Mouse (Mus musculus): ENCODE measurements around the gene Rcc2.

Rcc2 gene

GRCm38 (mm10) chr4:140711360-140711759, 11.0 kb downstream of the Rcc2 start:
- DNase-seq = peak in 1 of 2 experiments; percentile 38

DNA sequence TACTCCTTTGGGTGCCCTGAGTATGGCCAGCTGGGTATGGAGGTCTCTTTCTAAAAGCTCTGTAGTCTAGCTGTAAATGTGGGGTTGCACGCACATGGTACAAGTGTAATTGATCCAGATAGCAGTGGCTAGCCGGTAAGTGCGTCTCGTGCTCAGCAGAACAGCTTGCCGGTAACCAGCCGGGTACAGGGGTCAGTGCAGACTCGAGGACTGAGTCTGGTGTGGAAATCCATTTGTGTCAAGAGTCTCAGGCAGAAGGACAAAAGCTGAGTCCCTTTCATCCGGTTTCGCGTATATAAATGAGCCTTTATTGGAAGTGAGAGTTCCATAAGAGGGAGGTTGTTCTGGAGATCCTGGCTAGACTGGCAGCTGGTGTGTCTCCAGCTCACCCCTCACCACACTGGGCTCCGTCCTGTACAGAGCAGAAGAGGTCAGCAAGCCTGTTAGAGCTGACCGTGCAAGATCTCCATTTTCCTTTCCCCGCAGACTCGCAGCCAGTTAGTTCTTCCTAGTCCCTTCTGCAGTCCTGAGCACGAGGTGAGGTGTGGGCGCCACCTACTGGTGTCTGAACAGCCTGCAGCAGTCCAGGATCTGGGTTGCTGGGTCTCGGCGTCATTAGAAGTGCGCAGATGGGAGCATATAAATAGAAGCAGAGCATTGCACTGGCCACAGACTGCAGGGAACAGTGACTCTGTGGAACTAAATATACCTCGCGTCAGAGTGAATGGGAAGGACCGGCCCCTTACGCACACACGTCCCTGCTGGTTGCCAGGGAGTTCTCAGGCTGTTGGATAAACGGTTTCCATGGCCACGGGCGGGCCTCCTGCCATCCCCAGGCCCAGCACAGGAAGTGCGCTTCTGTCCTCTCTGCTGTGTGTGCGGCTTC, 13.4 kb downstream of the Rcc2 start:
- peak; percentile 99 for DNase-seq

DNA sequence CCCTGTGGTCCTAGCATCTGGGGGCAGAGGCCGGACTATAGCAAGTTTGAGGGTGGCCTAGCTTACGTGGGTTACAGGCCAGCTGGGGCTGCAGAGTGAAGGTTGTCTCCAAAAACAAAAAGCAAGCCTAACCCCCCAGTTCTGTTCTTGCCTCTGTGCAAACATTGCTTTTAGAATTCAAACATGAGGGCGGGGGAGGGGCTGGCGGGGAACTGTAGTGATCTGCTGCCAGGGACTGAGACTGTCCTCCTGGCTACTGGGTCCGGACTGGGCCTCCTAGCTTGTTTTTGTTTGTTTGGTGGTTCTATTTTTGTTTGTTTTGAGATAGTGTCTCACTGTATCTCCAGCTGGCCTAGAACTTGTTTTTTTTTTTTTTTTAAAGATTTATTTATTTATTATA, 14.2 kb downstream of the Rcc2 start:
- DNase-seq = no peak

DNA sequence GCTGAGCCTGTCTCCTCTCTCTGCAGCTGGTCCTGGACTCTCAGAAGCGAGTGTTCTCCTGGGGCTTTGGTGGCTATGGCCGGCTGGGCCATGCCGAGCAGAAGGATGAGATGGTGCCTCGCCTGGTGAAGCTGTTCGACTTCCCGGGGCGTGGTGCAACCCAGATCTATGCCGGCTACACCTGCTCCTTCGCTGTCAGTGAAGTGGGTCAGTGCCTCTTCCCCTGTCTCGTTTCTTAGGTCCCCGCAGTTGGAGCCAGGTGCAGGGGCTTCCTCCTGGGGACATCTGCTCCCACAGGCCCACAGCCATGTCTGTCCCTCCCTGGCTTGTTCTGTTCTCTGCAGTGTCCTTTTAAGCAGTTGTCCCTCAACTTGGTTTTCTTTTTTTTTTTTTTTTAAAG, 16.7 kb downstream of the Rcc2 start:
- no peak for DNase-seq

DNA sequence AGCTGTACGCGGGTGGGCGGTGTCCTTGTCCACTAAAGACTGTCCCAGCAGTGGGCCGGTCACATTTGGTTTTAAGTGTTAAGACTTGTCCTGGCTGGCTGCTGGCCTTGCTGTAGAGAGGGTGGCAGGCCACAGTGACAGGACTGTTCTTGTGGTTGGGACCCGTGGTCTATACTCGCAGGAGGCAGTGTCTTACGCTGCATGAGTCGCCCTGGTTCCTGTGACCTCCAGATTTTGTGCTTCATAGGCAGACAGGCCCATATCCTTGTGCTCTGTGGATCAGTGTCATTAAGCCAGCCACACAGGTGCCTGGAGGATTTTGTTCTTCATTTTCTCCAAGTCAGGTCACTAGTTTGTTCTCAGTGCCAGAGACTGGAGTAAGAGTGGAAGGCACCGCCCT, 18.1 kb downstream of the Rcc2 start:
- no peak for DNase-seq

GRCm38 (mm10) chr4:140720091-140720490, 19.8 kb downstream of the Rcc2 start:
- no peak for DNase-seq

DNA sequence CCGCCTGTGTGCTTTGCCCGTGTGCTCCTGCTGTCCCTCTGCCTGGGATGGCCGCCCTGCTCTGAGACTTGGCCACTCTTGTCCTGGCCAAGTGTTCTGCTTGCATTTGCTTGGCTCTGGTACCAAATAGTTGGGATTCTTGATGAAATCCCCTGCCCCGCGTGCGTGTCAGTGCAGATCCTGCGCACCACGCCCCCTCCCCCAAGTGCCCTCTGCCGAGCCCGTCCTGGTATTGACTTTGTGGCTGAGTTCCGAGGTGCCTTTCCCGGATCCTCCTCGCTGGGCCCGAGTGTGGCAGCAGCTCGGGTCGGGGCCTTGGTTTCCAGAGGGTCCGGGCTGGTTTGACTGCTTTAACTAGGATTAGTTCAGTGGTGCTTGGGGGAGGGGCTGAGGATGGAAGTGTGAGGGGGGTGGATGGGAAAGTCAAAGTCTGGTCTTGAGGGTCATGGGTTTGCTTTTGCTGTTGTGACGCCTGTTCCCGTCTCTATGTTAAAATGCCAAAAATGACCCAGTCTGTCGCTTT, 21.7 kb downstream of the Rcc2 start:
- DNase-seq = no peak

GRCm38 (mm10) chr4:140722710-140723109, 22.4 kb downstream of the Rcc2 start:
- peak; percentile 44 to 48 for DNase-seq

DNA sequence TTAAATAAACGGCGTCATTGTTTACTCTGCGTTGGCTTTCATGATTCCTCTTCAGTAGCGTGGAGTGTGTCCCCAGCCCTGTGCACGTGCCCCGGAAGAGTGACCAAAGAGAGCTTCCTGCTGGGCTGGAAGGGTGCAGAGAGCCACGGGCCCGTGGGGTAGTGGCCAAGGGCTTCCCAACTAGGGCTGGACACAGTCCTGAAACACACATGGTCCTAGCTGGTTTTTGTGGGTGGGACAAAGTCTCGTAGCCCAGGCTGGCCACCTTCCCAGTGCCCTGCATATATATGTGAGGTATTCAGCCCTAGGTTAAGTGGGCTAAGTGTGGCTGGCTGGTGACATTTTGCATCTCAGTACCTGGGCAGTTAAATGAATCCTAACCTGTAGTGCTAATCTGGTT, 22.9 kb downstream of the Rcc2 start:
- no peak for DNase-seq

DNA sequence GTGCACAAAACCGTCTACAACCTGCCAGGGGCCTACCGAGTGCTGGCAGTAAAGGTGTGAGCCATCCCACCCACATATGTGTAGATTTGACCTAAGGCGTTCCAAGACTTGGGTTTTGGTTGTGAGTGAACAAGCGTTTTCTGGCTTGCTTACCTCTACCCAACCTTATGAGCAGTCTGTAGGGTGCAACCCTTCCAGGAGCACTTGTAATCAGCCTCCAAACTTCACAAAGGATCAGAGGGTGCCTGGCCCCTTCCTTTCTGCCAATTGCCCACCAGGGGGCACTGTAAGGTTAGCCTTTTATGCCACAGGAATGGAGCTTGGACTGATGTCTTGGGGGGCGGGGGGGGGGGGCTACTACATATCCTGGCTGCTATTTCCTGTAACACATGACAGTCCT, 23.5 kb downstream of the Rcc2 start:
- peak; percentile 50 to 70 for DNase-seq

DNA sequence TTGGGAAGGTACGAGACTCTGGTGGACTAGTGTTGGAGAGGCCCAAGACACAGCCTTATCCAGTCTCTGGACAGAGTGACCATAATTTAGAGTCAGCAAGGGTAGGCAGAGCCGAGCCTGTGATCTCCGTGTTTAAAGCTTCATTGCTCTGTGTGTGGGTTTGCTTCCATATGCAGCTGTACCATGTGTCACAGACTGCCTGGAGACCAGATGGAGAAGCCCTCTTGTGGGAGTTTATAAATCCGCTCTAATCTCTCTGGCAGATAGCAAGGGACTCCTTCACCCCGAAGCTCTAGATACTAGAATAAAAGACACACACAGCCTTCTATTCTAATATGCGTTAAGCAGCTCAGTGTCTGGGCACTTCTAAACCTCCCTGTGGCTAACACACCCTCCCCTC, 24.4 kb downstream of the Rcc2 start:
- no peak for DNase-seq

DNA sequence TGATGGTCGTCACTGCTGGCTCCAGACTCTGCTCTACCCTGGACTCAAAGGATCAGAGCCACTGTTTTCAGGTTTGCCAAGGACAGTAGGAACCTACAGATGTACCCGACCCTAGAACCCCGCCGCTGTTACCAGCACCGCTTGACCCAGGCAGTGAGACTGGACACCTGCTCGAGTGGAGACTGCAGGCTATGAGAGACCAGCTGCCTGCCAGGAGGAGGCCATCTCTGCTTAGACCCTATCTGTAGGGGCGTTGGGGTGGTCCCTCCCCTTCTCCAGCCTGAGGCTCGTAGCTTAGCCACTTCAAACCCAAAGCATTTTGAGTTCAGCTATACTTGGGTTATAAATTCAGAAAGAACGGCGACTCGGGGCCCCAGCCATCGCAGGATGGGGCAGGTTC, 26.6 kb downstream of the Rcc2 start:
- no peak for DNase-seq

GRCm38 (mm10) chr4:140731654-140732053, 31.3 kb downstream of the Rcc2 start:
- no peak for DNase-seq

- no peak for DNase-seq
Observed at GRCm38 (mm10) chr4:140732871-140733270, 32.5 kb downstream of the Rcc2 start.

- no peak for DNase-seq
Observed at GRCm38 (mm10) chr4:140740655-140741054, 40.3 kb downstream of the Rcc2 start.

DNA sequence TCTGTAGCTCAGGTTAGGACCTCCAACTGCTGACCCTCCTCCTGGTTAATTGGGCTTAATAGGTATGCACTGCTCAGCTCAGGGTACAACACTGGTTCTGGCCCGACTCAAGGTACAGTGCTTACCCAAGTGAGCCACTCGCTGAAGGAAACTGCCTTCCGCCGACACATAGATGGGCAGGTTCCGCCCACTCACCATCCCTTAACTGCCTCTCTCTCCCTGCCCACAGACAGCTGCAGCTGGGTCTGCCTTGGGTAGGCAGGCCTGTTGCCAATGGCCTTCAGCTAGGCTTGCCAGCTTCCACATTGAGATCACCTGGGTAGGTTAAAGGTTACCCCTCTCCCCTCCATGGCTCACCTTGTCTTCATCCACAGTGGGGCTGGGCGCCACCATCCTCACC, 41.1 kb downstream of the Rcc2 start:
- no peak for DNase-seq

DNA sequence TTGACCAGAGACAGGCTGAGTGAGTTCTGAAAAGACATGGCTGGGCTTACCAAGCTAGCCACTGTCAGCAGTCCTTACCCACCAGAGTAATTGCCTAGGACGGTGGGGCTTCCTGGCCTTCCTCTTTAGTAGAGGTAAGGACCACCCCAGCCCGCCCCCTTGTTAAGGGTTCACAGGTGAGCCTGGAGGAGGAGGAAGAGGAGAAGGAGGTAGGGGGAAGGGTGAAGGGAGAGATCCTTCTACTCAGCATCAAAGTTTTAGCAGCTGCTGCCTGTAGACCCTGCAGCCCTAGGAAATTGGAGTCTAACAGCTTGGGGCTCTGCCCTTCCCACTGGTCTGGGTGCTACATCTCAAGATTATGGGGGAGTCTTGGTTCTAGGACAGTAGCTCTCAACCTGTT, 42.2 kb downstream of the Rcc2 start, which contains the start of gene Padi6:
Gene Padi6, minus strand, starts transcription at position 101 of the 400 bp plus-strand sequence.
- DNase-seq = no peak

DNA sequence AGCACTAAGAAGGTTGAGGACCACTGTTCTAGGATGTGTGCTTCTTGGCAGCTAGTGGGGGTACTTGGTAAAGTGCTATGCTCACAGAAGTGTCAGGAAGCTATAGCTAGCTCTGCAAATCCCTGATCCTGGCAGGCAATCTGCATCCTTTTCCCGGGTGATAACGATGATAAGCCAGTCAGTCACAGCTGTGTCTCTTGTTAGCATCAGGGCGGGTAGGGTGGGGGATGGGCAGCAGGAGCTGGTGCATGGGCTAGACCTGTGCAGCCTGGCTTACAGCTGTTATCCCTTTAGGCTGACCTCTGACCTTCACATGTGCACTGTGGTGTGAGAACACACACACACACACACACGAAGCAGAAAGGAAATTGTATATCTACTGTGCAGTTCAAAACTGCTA, 42.7 kb downstream of the Rcc2 start:
- DNase-seq = no peak

- DNase-seq = peak; percentile 69 to 79
Observed at GRCm38 (mm10) chr4:140744654-140745053, 44.3 kb downstream of the Rcc2 start.

DNA sequence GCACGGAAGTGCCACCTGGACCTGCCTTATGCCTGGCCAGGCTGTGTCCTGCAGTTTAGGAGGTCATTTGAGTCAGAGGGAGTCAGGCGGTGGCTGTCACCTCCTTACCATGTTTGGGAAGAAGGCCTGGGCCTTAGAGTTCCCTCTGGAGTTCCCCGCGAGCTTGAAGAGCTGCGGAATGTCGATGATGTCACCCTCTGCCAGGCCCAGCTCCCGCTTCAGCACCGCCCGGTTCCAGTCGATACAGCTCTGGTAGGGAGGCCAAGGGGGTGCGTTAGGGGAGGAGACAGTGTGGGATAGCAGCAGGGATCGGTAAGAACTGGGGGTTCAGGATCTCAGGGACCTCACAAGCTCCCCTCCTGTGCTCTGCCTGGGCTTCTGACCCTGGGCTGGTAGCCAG, 47.6 kb downstream of the Rcc2 start:
- DNase-seq = no peak

GRCm38 (mm10) chr4:140750328-140750727, 50.0 kb downstream of the Rcc2 start:
- DNase-seq = peak in 1 of 2 experiments; percentile 26

GRCm38 (mm10) chr4:140753366-140753765, 53.0 kb downstream of the Rcc2 start:
- no peak for DNase-seq

DNA sequence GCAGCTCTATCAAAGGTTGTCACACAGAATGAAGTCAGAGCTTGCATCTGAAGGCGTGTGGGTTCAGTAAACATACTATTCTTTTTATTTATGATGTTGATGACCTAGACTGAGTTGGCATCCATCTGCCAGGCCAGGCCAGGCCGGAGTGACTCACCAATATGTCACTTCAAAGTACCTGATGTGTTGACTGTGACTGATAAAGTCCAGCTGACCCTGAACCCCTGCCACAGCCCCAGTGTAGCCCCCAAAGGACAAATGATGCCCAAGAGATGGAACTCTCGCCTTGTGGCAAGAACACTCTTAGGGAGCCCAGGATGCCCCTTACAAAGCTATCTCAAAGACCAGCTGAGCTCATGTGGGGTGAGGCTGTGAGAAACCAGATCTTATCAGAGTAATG, 55.5 kb downstream of the Rcc2 start:
- no peak for DNase-seq

- DNase-seq = no peak
Observed at GRCm38 (mm10) chr4:140761601-140762000, 61.3 kb downstream of the Rcc2 start.

DNA sequence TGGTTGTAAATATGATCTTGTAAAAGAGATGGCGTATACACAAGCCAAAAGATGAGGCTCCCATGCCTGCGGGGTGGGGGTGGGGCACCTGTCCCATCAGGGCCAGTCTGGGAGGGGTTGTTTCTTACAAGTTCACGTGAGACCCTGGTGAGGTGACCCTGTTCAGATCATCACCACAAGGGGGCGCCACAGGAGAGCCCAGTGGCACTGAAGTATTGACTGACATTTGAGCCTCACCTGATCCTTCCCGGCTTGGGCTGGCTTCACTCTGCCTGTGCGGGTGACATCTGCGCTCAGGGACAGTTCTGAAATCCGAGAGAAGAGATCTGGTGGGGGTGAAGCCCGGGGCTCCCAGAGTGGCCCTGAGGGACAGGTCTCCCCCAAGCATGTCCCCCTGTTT, 62.8 kb downstream of the Rcc2 start:
- peak; percentile 40 to 67 for DNase-seq

All from cerebellum, postnatal 14 days (tissue).